Mouse (Mus musculus) megakaryocyte, embryonic 14.5 days (primary cell): Measurements from ENCODE around the gene Gopc.

ENCODE experiments used
- FLI1 ChIP-seq: IDR thresholded peaks from 2 replicates; pipeline ENCODE4 v1.6.1; 2012; ENCODE audit warnings: low read length, inconsistent platforms, mixed read lengths
- GATA1 ChIP-seq: IDR thresholded peaks from 3 replicates; pipeline ENCODE4 v1.6.1; 2012; ENCODE audit warnings: mixed read lengths, low read length, inconsistent platforms, borderline replicate concordance

DNA sequence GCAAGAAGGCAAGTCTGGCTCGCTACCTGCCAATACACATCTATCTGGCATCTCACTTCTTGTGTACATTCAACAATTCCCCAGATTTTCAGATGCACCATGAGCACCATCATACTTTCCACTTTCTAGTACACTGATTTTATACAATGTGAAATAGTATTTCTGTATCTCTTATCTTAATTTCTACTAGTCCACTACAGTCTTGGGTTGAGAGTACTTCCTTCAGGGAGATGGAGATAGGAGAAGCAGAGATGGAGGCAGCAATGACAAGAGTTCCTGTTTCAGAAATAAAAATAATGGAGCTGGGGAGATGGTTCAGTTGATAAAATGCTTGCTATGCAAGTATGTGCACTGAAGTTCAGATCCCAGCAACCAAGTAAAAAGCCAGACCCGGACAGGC, 4.1 kb downstream of the Gopc start:
- TF ChIP-seq GATA1, result no peak
- no peak for TF ChIP-seq FLI1
